Mouse (Mus musculus) heart, embryonic 16.5 days (tissue): ENCODE measurements around the gene Ramp1. TPM values are rescaled to one million over a fixed set of nuclear protein-coding genes. Genes with fewer than 3 reads are reported as not detected.

Source experiments
- ATAC-seq: fragments of 200-750 bp; cut with Nextera tagmentation; replicated peaks from 2 replicates; pipeline ENCODE4 v1.8.0; 2017; ENCODE audit warnings: moderate number of reproducible peaks; ENCODE audit not compliant: insufficient read depth, low FRiP score; ENCODE audit errors: extremely low read depth
- H3K27ac ChIP-seq: fragments of 300-500 bp; sonication (generic); 2 replicates; pipeline ENCODE4 v1.5.1; 2014; ENCODE audit warnings: mild to moderate bottlenecking, low read length, control low read depth, moderate library complexity
- H3K27me3 ChIP-seq: fragments of 300-500 bp; sonication (generic); 2 replicates; pipeline ENCODE4 v1.6.1; 2014; ENCODE audit warnings: low read length, mixed read lengths; ENCODE audit not compliant: control insufficient read depth, insufficient read depth
- H3K36me3 ChIP-seq: fragments of 300-500 bp; sonication (generic); 2 replicates; pipeline ENCODE4 v1.6.1; 2014; ENCODE audit not compliant: control insufficient read depth, insufficient read depth
- H3K4me1 ChIP-seq: fragments of 300-500 bp; sonication (generic); 2 replicates; pipeline ENCODE4 v1.6.1; 2014; ENCODE audit warnings: low read length, mixed read lengths; ENCODE audit not compliant: control insufficient read depth, insufficient read depth
- H3K4me2 ChIP-seq: fragments of 300-500 bp; sonication (generic); 2 replicates; pipeline ENCODE4 v1.6.1; 2014; ENCODE audit warnings: low read depth, mild to moderate bottlenecking, control low read depth, low read length
- H3K4me3 ChIP-seq: fragments of 300-500 bp; sonication (generic); 2 replicates; pipeline ENCODE4 v1.5.1; 2014; ENCODE audit warnings: mild to moderate bottlenecking, control low read depth, low read length
- H3K9ac ChIP-seq: fragments of 300-500 bp; sonication (generic); 2 replicates; pipeline ENCODE4 v1.6.1; 2014; ENCODE audit warnings: low read length, control low read depth
- H3K9me3 ChIP-seq: fragments of 300-500 bp; sonication (generic); replicated peaks from 2 replicates; pipeline ENCODE4 v1.6.1; 2016; ENCODE audit warnings: low read length; ENCODE audit not compliant: control insufficient read depth
- WGBS: fragments of 180-500 bp; shearing (Covaris S2); extraction: QIAGEN DNeasy Blood & Tissue Kit; methylation state at CpG from one replicate; pipeline ENCODE4 v1.1.7; 2014; 5-methylcytosine and 5-hydroxymethylcytosine counted together
- polyA plus RNA-seq: library from polyadenylated mRNA; unstranded; fragments of >200 nt; fragmentation: Nextera tagmentation; extraction: Ambion mirVana; gene quantifications from 2 replicates; pipeline ENCODE4 v1.2.1, GENCODE M21; 2015

Gene Ramp1
- polyA plus RNA-seq, 1 experiment from 2014 or later, result 61.0 TPM

DNA sequence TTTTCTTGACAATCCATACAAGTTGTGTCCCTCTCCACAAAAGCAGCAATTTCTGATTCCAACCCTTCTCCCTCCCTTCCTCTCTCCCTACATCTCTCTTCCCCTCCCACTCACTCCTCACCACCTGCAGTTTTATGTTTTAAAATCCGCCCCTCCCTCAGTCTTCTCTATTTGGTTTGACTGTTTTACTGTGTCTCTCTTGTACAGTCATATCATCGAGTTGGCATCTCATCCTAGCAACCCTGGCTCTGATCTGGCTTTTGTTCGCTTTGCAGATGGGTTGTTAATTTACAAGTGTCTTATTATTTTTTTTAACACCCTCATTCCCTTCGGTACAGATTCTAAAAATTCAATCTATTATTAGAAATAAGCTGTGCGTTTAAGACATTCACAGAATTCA lies 27.3 kb downstream of the Ramp1 start:
- no peak overlapping the region for H3K4me2 ChIP-seq
- H3K36me3 ChIP-seq, result no peaks in the 10 kb centered on the region
- no peaks in the 10 kb centered on the region for H3K9me3 ChIP-seq
- no peak overlapping the region for H3K9ac ChIP-seq
- ATAC-seq, result no peak
- H3K27me3 ChIP-seq, result no peaks in the 10 kb centered on the region
- H3K4me1 ChIP-seq, result peaks cover 41% of the 10 kb centered on the region
- WGBS, result 69% methylated on average over 5 of the region's 5 CpGs
- H3K4me3 ChIP-seq, result no peak overlapping the region
- H3K27ac ChIP-seq, result no peak overlapping the region

DNA sequence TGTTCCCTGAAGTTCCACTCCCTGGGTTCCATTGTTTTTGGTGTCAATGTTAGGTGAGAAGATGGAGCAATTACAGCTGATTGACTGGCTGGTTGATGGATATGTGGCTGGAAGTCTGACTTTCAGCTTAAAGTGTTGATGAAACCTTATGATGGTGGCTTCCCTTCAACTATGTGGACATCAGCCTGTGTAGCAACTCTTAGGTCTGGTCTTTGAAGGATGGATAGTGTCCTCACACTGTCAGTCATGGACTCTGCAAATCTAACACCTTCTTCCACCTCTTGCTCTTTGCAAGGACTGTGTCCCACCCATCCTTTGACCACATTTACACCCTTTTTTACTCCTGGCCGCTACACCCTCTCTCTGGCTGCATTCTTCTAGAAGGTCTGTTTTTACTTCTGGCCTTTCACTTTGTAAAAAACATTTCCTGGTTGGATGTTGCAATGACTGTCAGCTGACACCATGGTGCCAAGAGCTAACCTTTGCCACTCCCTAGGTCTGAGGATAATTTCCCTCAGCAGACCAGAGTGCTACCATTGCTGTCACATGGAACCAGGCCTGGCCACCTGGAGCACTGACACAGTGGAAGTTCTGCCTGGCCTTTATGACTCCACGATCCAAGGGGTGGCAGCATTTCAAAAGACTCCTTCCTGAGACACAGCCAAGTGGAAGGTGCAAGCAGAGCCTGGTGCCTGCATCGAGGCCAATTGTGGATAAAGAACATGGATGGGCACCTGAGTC lies 27.9 kb downstream of the Ramp1 start:
- Histone ChIP-seq H3K9me3 (no peaks in the 10 kb centered on the region), H3K9ac (no peak overlapping the region), H3K27ac (no peak overlapping the region), H3K4me3 (no peak overlapping the region), H3K27me3 (no peaks in the 10 kb centered on the region), H3K4me2 (no peak overlapping the region), H3K36me3 (no peaks in the 10 kb centered on the region), H3K4me1 (peaks cover 47% of the 10 kb centered on the region)
- 68% methylated on average over 3 of the region's 3 CpGs for WGBS
- no peak for ATAC-seq

DNA sequence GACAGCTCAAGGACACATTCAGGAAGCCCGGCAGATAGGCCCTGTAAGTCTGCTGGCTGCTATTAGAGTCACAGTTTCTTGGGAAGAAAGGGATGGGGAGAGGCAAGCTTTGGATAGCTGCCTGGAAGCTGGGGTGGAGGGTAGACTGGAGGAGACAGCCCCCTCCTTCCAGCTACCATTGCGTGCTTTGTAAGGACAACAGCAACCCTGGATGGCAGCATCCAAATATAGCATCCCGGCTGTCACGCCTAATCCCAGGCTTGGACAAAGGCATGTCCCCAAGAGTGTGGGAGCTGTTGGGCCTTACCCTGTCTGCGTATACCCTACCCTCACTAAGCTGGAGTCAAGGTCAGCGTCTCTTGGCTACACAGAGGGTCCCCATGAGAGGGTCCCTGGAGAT lies 29.7 kb downstream of the Ramp1 start:
- H3K4me2 ChIP-seq, result peak overlapping the region; percentile 27; the same call in 1 of the 2 replicates
- no peak overlapping the region for H3K4me3 ChIP-seq
- no peaks in the 10 kb centered on the region for H3K9me3 ChIP-seq
- 34% methylated on average over 6 of the region's 6 CpGs for WGBS
- no peaks in the 10 kb centered on the region for H3K36me3 ChIP-seq
- H3K27me3 ChIP-seq, result no peaks in the 10 kb centered on the region
- H3K27ac ChIP-seq, result peak overlapping the region; percentile 99
- peak; percentile 83 for ATAC-seq
- H3K9ac ChIP-seq, result peak overlapping the region; percentile 72
- peaks cover 58% of the 10 kb centered on the region for H3K4me1 ChIP-seq

DNA sequence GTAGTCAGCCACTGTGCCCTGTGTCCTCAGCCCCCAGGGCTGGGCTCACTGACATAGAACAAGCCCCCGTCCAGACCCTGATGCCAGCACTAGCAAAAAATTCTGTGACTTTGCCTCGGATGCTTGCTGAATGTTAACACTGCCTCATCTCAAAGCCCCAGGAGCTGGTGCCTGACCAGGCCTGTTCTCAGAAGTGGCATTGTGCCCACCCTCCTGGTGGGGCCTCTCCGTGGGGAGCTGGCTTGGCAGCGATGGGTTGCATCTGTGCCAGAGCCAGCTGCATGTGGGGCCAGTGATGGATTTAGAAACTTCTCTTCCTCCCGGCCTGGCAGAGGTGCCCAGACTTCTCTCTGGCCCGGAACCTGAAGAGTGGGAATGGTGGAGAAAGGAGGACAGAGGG lies 30.2 kb downstream of the Ramp1 start:
- WGBS, result 34% methylated on average over 6 of the region's 6 CpGs
- Histone ChIP-seq H3K9ac (peak overlapping the region; percentile 72), H3K4me2 (peak overlapping the region; percentile 27; the same call in 1 of the 2 replicates), H3K27me3 (no peaks in the 10 kb centered on the region), H3K9me3 (no peaks in the 10 kb centered on the region), H3K4me3 (no peak overlapping the region), H3K36me3 (no peaks in the 10 kb centered on the region), H3K27ac (peak overlapping the region; percentile 99), H3K4me1 (peaks cover 59% of the 10 kb centered on the region)
- ATAC-seq, result peak; percentile 61

DNA sequence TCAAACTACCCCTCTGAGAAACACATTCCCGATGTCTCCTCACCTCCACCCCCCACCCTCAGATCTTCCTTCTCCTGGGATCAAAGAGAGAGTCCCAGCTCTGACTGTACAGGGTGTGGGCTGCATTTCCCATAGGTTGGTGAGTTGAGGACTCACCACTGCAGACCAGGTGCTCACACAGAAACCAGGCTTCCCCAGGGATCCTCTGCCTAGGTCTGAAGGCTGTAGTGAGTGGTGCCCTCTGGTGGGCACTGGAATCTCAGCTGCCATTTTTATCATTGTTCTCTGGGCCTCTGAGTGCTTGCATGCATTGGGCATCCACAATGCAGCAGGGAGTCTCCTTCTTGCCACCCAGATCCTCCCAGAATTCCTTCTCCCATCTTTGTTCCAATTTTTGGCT lies 31.5 kb downstream of the Ramp1 start:
- Histone ChIP-seq H3K4me2 (no peak overlapping the region), H3K4me3 (no peak overlapping the region), H3K9me3 (no peaks in the 10 kb centered on the region), H3K4me1 (peaks cover 71% of the 10 kb centered on the region), H3K27ac (peak overlapping the region; percentile 99), H3K9ac (no peak overlapping the region; the same call in 1 of the 2 replicates), H3K36me3 (no peaks in the 10 kb centered on the region), H3K27me3 (no peaks in the 10 kb centered on the region)
- WGBS, result 64% methylated on average over 1 of the region's 1 CpGs
- ATAC-seq, result no peak

DNA sequence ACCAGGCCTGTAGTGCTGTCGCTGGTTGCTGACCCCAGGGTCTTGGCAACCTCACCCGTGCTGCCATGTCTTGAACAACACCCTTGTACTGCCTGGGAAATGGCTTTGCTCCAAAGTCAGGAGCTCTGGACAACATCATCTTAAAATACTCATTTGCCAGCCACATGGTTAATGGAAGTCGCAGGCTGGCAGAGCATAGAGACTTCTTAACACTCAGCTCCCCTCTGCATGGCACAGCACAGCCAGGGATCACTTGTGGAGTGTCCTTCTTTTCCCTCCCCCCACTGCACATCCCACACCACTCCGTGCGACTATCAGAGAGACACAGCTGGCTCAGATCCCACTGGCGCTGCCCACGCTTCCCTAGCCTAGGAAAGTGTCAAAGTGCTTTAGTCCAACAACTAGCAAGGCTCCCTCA lies 32.0 kb downstream of the Ramp1 start:
- no peak overlapping the region for H3K4me2 ChIP-seq
- ATAC-seq, result peak; percentile 60

DNA sequence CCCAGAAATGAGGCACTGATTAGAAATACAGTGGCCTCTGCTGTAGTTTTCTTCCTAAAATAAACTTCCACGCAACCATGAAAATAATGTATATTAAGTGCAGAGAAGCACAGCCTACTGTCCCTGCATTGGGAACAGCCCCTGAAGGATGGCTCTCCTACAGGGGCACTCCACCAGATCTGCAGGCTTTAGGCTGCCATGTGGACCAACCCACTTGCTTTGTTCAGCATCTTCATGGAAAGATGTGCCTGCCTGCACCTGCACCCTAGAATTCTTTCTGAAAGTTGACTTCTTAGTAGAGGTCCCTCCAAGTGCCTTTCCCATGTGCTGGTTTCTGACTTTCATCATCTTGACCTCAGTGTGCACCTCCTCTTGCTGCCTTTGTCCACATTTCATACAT lies 35.6 kb downstream of the Ramp1 start:
- H3K27ac ChIP-seq, result peak overlapping the region; percentile 98

More for the DNA sequence above, 32.0 kb downstream of the Ramp1 start:
- no peaks in the 10 kb centered on the region for H3K9me3 ChIP-seq
- no peaks in the 10 kb centered on the region for H3K36me3 ChIP-seq
- no peak overlapping the region for H3K4me3 ChIP-seq
- H3K27me3 ChIP-seq, result no peaks in the 10 kb centered on the region
- peaks cover 76% of the 10 kb centered on the region for H3K4me1 ChIP-seq
- H3K27ac ChIP-seq, result peak overlapping the region; percentile 99
- WGBS, result 21% methylated on average over 7 of the region's 7 CpGs
- peak overlapping the region; percentile 62; the same call in 1 of the 2 replicates for H3K9ac ChIP-seq

DNA sequence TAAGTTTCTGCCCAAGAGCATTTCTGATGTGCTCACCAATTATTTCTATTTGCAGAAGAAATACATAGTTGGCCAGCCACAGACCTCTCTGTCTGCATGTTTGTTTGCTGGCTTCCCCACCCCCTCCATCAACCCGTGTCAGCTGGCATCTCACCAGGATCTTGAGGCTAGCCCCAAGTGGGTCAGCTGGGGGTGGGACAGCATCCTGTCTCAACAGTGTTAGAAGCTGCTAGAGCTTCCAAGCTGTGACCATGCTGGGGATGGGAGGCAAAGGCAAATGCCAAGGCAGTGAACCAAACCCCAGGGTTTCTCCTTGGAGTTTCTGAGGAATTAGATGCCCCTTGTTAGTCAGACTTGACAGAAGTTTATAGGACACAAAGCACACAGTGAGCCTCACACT lies 36.4 kb downstream of the Ramp1 start:
- H3K4me2 ChIP-seq, result no peak overlapping the region
- H3K9ac ChIP-seq, result peak overlapping the region; percentile 41; the same call in 1 of the 2 replicates
- no peaks in the 10 kb centered on the region for H3K36me3 ChIP-seq
- H3K4me1 ChIP-seq, result peaks cover 64% of the 10 kb centered on the region
- WGBS, result 8% methylated on average over 1 of the region's 1 CpGs
- no peaks in the 10 kb centered on the region for H3K9me3 ChIP-seq
- no peak for ATAC-seq
- no peaks in the 10 kb centered on the region for H3K27me3 ChIP-seq
- no peak overlapping the region for H3K4me3 ChIP-seq
- peak overlapping the region; percentile 98 for H3K27ac ChIP-seq

More for the DNA sequence above, 35.6 kb downstream of the Ramp1 start:
- no peak for ATAC-seq
- Histone ChIP-seq H3K4me3 (no peak overlapping the region), H3K9me3 (no peaks in the 10 kb centered on the region), H3K36me3 (no peaks in the 10 kb centered on the region), H3K27me3 (no peaks in the 10 kb centered on the region), H3K4me2 (no peak overlapping the region), H3K4me1 (peaks cover 71% of the 10 kb centered on the region), H3K9ac (no peak overlapping the region)
- WGBS, result 66% methylated on average over 1 of the region's 1 CpGs

DNA sequence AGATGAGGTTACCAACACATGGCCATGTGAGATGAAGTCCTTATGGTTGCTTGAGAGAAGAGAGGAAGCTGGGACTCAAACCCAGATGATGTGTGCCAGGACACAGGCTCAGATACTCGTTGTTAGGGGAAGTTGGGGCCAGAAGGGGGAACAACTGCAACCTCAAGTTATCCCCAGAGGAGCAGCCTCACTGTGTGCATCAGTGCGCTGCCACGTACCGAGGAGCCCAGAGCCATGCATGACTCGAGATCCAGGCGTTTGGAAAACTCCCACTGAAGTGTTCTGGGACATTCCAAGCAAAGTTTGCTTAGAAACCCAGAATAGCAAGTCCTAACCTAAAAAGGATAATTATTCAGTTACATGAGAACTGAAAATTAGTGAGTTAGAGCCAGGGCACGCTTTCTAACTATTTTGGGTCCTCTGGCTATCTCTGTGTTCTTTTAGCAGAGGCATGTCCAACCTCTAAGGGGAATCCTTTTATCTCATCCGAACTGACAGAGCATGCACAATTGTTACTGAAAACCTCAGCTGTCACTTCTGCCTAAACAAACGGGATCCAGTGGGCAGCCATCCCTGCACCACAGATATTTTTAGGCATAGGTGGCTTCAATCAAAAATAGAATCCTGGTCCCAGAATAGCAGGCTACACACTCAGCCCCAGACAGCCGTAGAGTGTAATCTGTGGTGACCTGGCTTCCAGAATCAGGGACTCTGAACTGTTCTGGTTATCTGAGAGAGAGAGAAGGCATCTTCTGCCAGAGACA lies 37.1 kb downstream of the Ramp1 start:
- Histone ChIP-seq H3K4me3 (no peak overlapping the region), H3K9ac (peak overlapping the region; percentile 41), H3K36me3 (no peaks in the 10 kb centered on the region), H3K4me2 (peak overlapping the region; percentile 48), H3K4me1 (peaks cover 57% of the 10 kb centered on the region), H3K9me3 (no peaks in the 10 kb centered on the region), H3K27me3 (no peaks in the 10 kb centered on the region), H3K27ac (peak overlapping the region; percentile 98)
- ATAC-seq, result peak; percentile 85
- 18% methylated on average over 10 of the region's 10 CpGs for WGBS
